Mouse (Mus musculus): ENCODE measurements around the gene Fggy. TPM values are rescaled to one million over a fixed set of nuclear protein-coding genes. Genes with fewer than 3 reads are reported as not detected.

Gene Fggy
- total and polyA plus RNA-seq, 3 experiments: 3.8 to 9.7 (median 7.4) TPM

GRCm38 (mm10) chr4:95648801-95649551 is 91.7 kb downstream of the Fggy start:
- H3K9ac ChIP-seq (ENCODE audit: low read depth, low read length): no peak overlapping the region
- H3K27ac ChIP-seq: no peak overlapping the region
- DNase-seq: no peak
- TF ChIP-seq EP300 (IDR thresholded peaks at IDR 0.05; ENCODE audit: insufficient read depth, low read depth, low read length): no peak
- no peak for TF ChIP-seq CTCF (IDR thresholded peaks at IDR 0.05)
- no peak for TF ChIP-seq POLR2A (IDR thresholded peaks at IDR 0.05; ENCODE audit: insufficient read depth, low read depth, low read length)
- 74% methylated on average over 3 of the region's 3 CpGs for WGBS
- intact Hi-C loops (cut with DNase I): no loop called here
- no peaks in the 10 kb centered on the region for H3K36me3 ChIP-seq (ENCODE audit: control insufficient read depth, insufficient read depth, low read length)
- H3K27me3 ChIP-seq (ENCODE audit: control insufficient read depth, insufficient read depth, low read length): no peaks in the 10 kb centered on the region
- no peak overlapping the region for H3K4me3 ChIP-seq
- no peaks in the 10 kb centered on the region; the same call in 1 of the 2 replicates for H3K4me1 ChIP-seq (ENCODE audit: control insufficient read depth, insufficient read depth, low read length)
- H3K79me2 ChIP-seq (replicated peaks; ENCODE audit: control insufficient read depth, insufficient read depth, low read length): no peaks in the 10 kb centered on the region

- WGBS: 88% methylated on average over 3 of the region's 3 CpGs
- DNase-seq: no peak
- Histone ChIP-seq H3K4me1 (ENCODE audit: control insufficient read depth, insufficient read depth, low read length) (no peaks in the 10 kb centered on the region; the same call in 1 of the 2 replicates), H3K9ac (ENCODE audit: low read depth, low read length) (no peak overlapping the region), H3K79me2 (replicated peaks; ENCODE audit: control insufficient read depth, insufficient read depth, low read length) (no peaks in the 10 kb centered on the region), H3K4me3 (no peak overlapping the region), H3K27me3 (ENCODE audit: control insufficient read depth, insufficient read depth, low read length) (no peaks in the 10 kb centered on the region), H3K36me3 (ENCODE audit: control insufficient read depth, insufficient read depth, low read length) (no peaks in the 10 kb centered on the region), H3K27ac (no peak overlapping the region)
- no peak for TF ChIP-seq EP300 (IDR thresholded peaks at IDR 0.05; ENCODE audit: insufficient read depth, low read depth, low read length)
- TF ChIP-seq CTCF (IDR thresholded peaks at IDR 0.05): no peak
- TF ChIP-seq POLR2A (IDR thresholded peaks at IDR 0.05; ENCODE audit: insufficient read depth, low read depth, low read length): no peak
- intact Hi-C loops (cut with DNase I): no loop called here
Observed at GRCm38 (mm10) chr4:95649552-95649905, 92.2 kb downstream of the Fggy start.

- Histone ChIP-seq H3K4me3 (no peak overlapping the region), H3K9ac (ENCODE audit: low read depth, low read length) (no peak overlapping the region), H3K27me3 (ENCODE audit: control insufficient read depth, insufficient read depth, low read length) (no peaks in the 10 kb centered on the region), H3K36me3 (ENCODE audit: control insufficient read depth, insufficient read depth, low read length) (no peaks in the 10 kb centered on the region), H3K79me2 (replicated peaks; ENCODE audit: control insufficient read depth, insufficient read depth, low read length) (no peaks in the 10 kb centered on the region), H3K4me1 (ENCODE audit: control insufficient read depth, insufficient read depth, low read length) (no peaks in the 10 kb centered on the region; the same call in 1 of the 2 replicates), H3K27ac (no peak overlapping the region)
- no peak for TF ChIP-seq CTCF (IDR thresholded peaks at IDR 0.05)
- TF ChIP-seq POLR2A (IDR thresholded peaks at IDR 0.05; ENCODE audit: insufficient read depth, low read depth, low read length): no peak
- no peak for TF ChIP-seq EP300 (IDR thresholded peaks at IDR 0.05; ENCODE audit: insufficient read depth, low read depth, low read length)
- DNase-seq: no peak
- intact Hi-C loops (cut with DNase I): no loop called here
- WGBS: 94% methylated on average over 6 of the region's 6 CpGs
Observed at GRCm38 (mm10) chr4:95649980-95650379, 92.7 kb downstream of the Fggy start.

GRCm38 (mm10) chr4:95652044-95652443 is 94.7 kb downstream of the Fggy start:
- TF ChIP-seq EP300 (IDR thresholded peaks at IDR 0.05; ENCODE audit: insufficient read depth, low read depth, low read length) (no peak), POLR2A (IDR thresholded peaks at IDR 0.05; ENCODE audit: insufficient read depth, low read depth, low read length) (no peak), CTCF (IDR thresholded peaks at IDR 0.05) (no peak)
- Histone ChIP-seq H3K79me2 (replicated peaks; ENCODE audit: control insufficient read depth, insufficient read depth, low read length) (no peaks in the 10 kb centered on the region), H3K36me3 (ENCODE audit: control insufficient read depth, insufficient read depth, low read length) (no peaks in the 10 kb centered on the region), H3K27me3 (ENCODE audit: control insufficient read depth, insufficient read depth, low read length) (no peaks in the 10 kb centered on the region), H3K4me3 (no peak overlapping the region), H3K27ac (no peak overlapping the region), H3K9ac (ENCODE audit: low read depth, low read length) (no peak overlapping the region), H3K4me1 (ENCODE audit: control insufficient read depth, insufficient read depth, low read length) (no peaks in the 10 kb centered on the region; the same call in 1 of the 2 replicates)
- intact Hi-C loops (cut with DNase I): no loop called here
- WGBS: 47% methylated on average over 6 of the region's 6 CpGs
- DNase-seq: no peak

GRCm38 (mm10) chr4:95653296-95653912 is 96.1 kb downstream of the Fggy start:
- Histone ChIP-seq H3K27me3 (ENCODE audit: control insufficient read depth, insufficient read depth, low read length) (no peaks in the 10 kb centered on the region), H3K4me3 (no peak overlapping the region), H3K4me1 (ENCODE audit: control insufficient read depth, insufficient read depth, low read length) (peaks cover 1% of the 10 kb centered on the region; the same call in 1 of the 2 replicates), H3K36me3 (ENCODE audit: control insufficient read depth, insufficient read depth, low read length) (peaks cover under 1% of the 10 kb centered on the region; the same call in 1 of the 2 replicates), H3K79me2 (replicated peaks; ENCODE audit: control insufficient read depth, insufficient read depth, low read length) (no peaks in the 10 kb centered on the region), H3K9ac (ENCODE audit: low read depth, low read length) (no peak overlapping the region), H3K27ac (no peak overlapping the region)
- WGBS: 68% methylated on average over 4 of the region's 4 CpGs
- intact Hi-C loops (cut with DNase I): no loop called here
- TF ChIP-seq EP300 (IDR thresholded peaks at IDR 0.05; ENCODE audit: insufficient read depth, low read depth, low read length) (no peak), CTCF (IDR thresholded peaks at IDR 0.05) (no peak), POLR2A (IDR thresholded peaks at IDR 0.05; ENCODE audit: insufficient read depth, low read depth, low read length) (no peak)
- no peak for DNase-seq

GRCm38 (mm10) chr4:95653913-95654301 is 96.6 kb downstream of the Fggy start:
- H3K36me3 ChIP-seq (ENCODE audit: control insufficient read depth, insufficient read depth, low read length): peaks cover 5% of the 10 kb centered on the region; the same call in 1 of the 2 replicates
- no peaks in the 10 kb centered on the region for H3K79me2 ChIP-seq (replicated peaks; ENCODE audit: control insufficient read depth, insufficient read depth, low read length)
- intact Hi-C loops (cut with DNase I): no loop called here
- H3K27ac ChIP-seq: no peak overlapping the region
- DNase-seq: no peak
- H3K4me3 ChIP-seq: no peak overlapping the region
- no peak for TF ChIP-seq EP300 (IDR thresholded peaks at IDR 0.05; ENCODE audit: insufficient read depth, low read depth, low read length)
- no peak for TF ChIP-seq CTCF (IDR thresholded peaks at IDR 0.05)
- no peak for TF ChIP-seq POLR2A (IDR thresholded peaks at IDR 0.05; ENCODE audit: insufficient read depth, low read depth, low read length)
- H3K27me3 ChIP-seq (ENCODE audit: control insufficient read depth, insufficient read depth, low read length): no peaks in the 10 kb centered on the region
- 63% methylated on average over 4 of the region's 4 CpGs for WGBS
- no peak overlapping the region for H3K9ac ChIP-seq (ENCODE audit: low read depth, low read length)
- peaks cover 2% of the 10 kb centered on the region for H3K4me1 ChIP-seq (ENCODE audit: control insufficient read depth, insufficient read depth, low read length)
